Mouse (Mus musculus) small intestine, adult 2 months (tissue): ENCODE measurements around the gene Banf1.

Experiments used
- CTCF ChIP-seq: fragments of 200-500 bp; IDR thresholded peaks from 2 replicates; pipeline ENCODE4 v1.5.1; 2012; ENCODE audit warnings: low read depth, mild to moderate bottlenecking, control low read depth, inconsistent platforms, low read length, moderate library complexity, mixed read lengths; ENCODE audit not compliant: insufficient replicate concordance, insufficient read length; ENCODE audit errors: extremely low read depth
- POLR2A ChIP-seq: fragments of 200-500 bp; IDR thresholded peaks from 2 replicates; pipeline ENCODE4 v1.6.1; 2012; ENCODE audit warnings: low read depth, mild to moderate bottlenecking, control low read depth, inconsistent platforms, low read length, moderate library complexity

- TF ChIP-seq POLR2A, result no peak
- TF ChIP-seq CTCF, result no peak
These were observed 2.8 kb downstream of the Banf1 start for GRCm38 (mm10) chr19:5364124-5364523.
